Mouse (Mus musculus): ENCODE measurements around the gene Casp3.

Gene Casp3

GRCm38 (mm10) chr8:46680671-46681365 lies 63.7 kb downstream of the Casp3 start:
- DNase-seq (ENCODE audit: low read depth, low spot score) = no peak

- peak; percentile 91 for DNase-seq (ENCODE audit: low read depth, low spot score)
Measured at GRCm38 (mm10) chr8:46686664-46687336, 69.7 kb downstream of the Casp3 start.
